Mouse (Mus musculus): ENCODE measurements around the gene Zcchc13. TPM values are rescaled to one million over a fixed set of nuclear protein-coding genes. Genes with fewer than 3 reads are reported as not detected.
A peak's percentile ranks its signal among the peaks of the same experiment; 100 is the strongest.

Zcchc13 gene
- polyA plus RNA-seq, 2 experiments: not detected

GRCm38 (mm10) chrX:103605473-103605872, 24.9 kb upstream of the Zcchc13 start:
- Histone ChIP-seq H3K4me2 (ENCODE audit: low read depth) (no peak overlapping the region), H3K27me3 (ENCODE audit: control insufficient read depth, insufficient read depth, low read length) (no peaks in the 10 kb centered on the region), H3K36me3 (replicated peaks; ENCODE audit: control insufficient read depth, insufficient read depth, low read depth) (peaks cover 34% of the 10 kb centered on the region), H3K27ac (no peak overlapping the region), H3K9ac (replicated peaks) (no peak overlapping the region), H3K4me1 (replicated peaks; ENCODE audit: control insufficient read depth in 2 of 2, insufficient read depth in 2 of 2, low read length in 1 of 2) (no peaks in the 10 kb centered on the region), H3K4me3 (ENCODE audit: insufficient read depth in 1 of 2, low read depth in 2 of 2, low read length in 2 of 2) (no peak overlapping the region), H3K9me3 (ENCODE audit: control insufficient read depth, low read length) (no peaks in the 10 kb centered on the region)
- ATAC-seq (ENCODE audit: insufficient read depth): no peak
- TF ChIP-seq CTCF (IDR thresholded peaks at IDR 0.05; ENCODE audit: low read depth) (no peak), EP300 (IDR thresholded peaks at IDR 0.05; ENCODE audit: low read depth) (no peak)
- DNase-seq (ENCODE audit: low read depth in 3 of 3, low spot score in 3 of 3): no peak
- 68% methylated on average over 8 of the region's 8 CpGs for WGBS (ENCODE audit: insufficient replicate concordance)

- Histone ChIP-seq H3K4me1 (replicated peaks; ENCODE audit: control insufficient read depth in 2 of 2, insufficient read depth in 2 of 2, low read length in 1 of 2) (no peaks in the 10 kb centered on the region), H3K27me3 (ENCODE audit: control insufficient read depth, insufficient read depth, low read length) (no peaks in the 10 kb centered on the region), H3K9me3 (ENCODE audit: control insufficient read depth, low read length) (no peaks in the 10 kb centered on the region), H3K36me3 (replicated peaks; ENCODE audit: control insufficient read depth, insufficient read depth, low read depth) (peaks cover 35% of the 10 kb centered on the region), H3K4me3 (ENCODE audit: insufficient read depth in 1 of 2, low read depth in 2 of 2, low read length in 2 of 2) (no peak overlapping the region), H3K9ac (replicated peaks) (no peak overlapping the region), H3K27ac (no peak overlapping the region), H3K4me2 (ENCODE audit: low read depth) (no peak overlapping the region)
- no peak; the same call in 1 of the 2 replicates for TF ChIP-seq CTCF (IDR thresholded peaks at IDR 0.05; ENCODE audit: low read depth)
- TF ChIP-seq EP300 (IDR thresholded peaks at IDR 0.05; ENCODE audit: low read depth): no peak
- DNase-seq (ENCODE audit: low read depth in 3 of 3, low spot score in 3 of 3) (no peak), ATAC-seq (ENCODE audit: insufficient read depth) (no peak)
- 90% methylated on average over 5 of the region's 5 CpGs for WGBS (ENCODE audit: insufficient replicate concordance)
Measured at GRCm38 (mm10) chrX:103610401-103610800, 20.0 kb upstream of the Zcchc13 start.

- H3K9ac ChIP-seq (replicated peaks): no peak overlapping the region
- H3K4me3 ChIP-seq (ENCODE audit: insufficient read depth in 1 of 2, low read depth in 2 of 2, low read length in 2 of 2): no peak overlapping the region
- no peak for TF ChIP-seq CTCF (IDR thresholded peaks at IDR 0.05; ENCODE audit: low read depth)
- no peak for TF ChIP-seq EP300 (IDR thresholded peaks at IDR 0.05; ENCODE audit: low read depth)
- H3K27ac ChIP-seq: no peak overlapping the region
- H3K4me2 ChIP-seq (ENCODE audit: low read depth): no peak overlapping the region
- H3K9me3 ChIP-seq (ENCODE audit: control insufficient read depth, low read length): no peaks in the 10 kb centered on the region
- peaks cover 30% of the 10 kb centered on the region for H3K36me3 ChIP-seq (replicated peaks; ENCODE audit: control insufficient read depth, insufficient read depth, low read depth)
- no peak for ATAC-seq (ENCODE audit: insufficient read depth)
- no peaks in the 10 kb centered on the region for H3K27me3 ChIP-seq (ENCODE audit: control insufficient read depth, insufficient read depth, low read length)
- DNase-seq (ENCODE audit: low read depth in 3 of 3, low spot score in 3 of 3): no peak
- WGBS (ENCODE audit: insufficient replicate concordance): 94% methylated on average over 2 of the region's 2 CpGs
- H3K4me1 ChIP-seq (replicated peaks; ENCODE audit: control insufficient read depth in 2 of 2, insufficient read depth in 2 of 2, low read length in 1 of 2): 0 out of 4 replicates have a peak, but pooled peaks cover 0 to 3% of the 10 kb centered on the region in 2 experiments
Measured at GRCm38 (mm10) chrX:103611462-103611861, 18.9 kb upstream of the Zcchc13 start.

- 90% methylated on average over 24 of the region's 24 CpGs for WGBS (ENCODE audit: insufficient replicate concordance)
- TF ChIP-seq CTCF (IDR thresholded peaks at IDR 0.05; ENCODE audit: low read depth) (no peak), EP300 (IDR thresholded peaks at IDR 0.05; ENCODE audit: low read depth) (no peak)
- H3K9me3 ChIP-seq (ENCODE audit: control insufficient read depth, low read length): no peaks in the 10 kb centered on the region
Measured at GRCm38 (mm10) chrX:103614700-103615233, 15.6 kb upstream of the Zcchc13 start.

GRCm38 (mm10) chrX:103615453-103615852, 14.9 kb upstream of the Zcchc13 start:
- TF ChIP-seq EP300 (IDR thresholded peaks at IDR 0.05; ENCODE audit: low read depth) (no peak), CTCF (IDR thresholded peaks at IDR 0.05; ENCODE audit: low read depth) (no peak)
- DNase-seq (ENCODE audit: low read depth in 3 of 3, low spot score in 3 of 3) (no peak), ATAC-seq (ENCODE audit: insufficient read depth) (no peak)
- Histone ChIP-seq H3K4me2 (ENCODE audit: low read depth) (peak overlapping the region; percentile 78), H3K9ac (replicated peaks) (peak overlapping the region; percentile 82), H3K4me3 (ENCODE audit: insufficient read depth in 1 of 2, low read depth in 2 of 2, low read length in 2 of 2) (peak overlapping the region in 1 of 2 experiments; percentile 74; a peak in 2 of 4 replicates), H3K4me1 (replicated peaks; ENCODE audit: control insufficient read depth in 2 of 2, insufficient read depth in 2 of 2, low read length in 1 of 2) (peaks cover 0 to 6% of the 10 kb centered on the region in 2 experiments; a peak in 1 of 4 replicates), H3K9me3 (ENCODE audit: control insufficient read depth, low read length) (no peaks in the 10 kb centered on the region), H3K36me3 (replicated peaks; ENCODE audit: control insufficient read depth, insufficient read depth, low read depth) (peaks cover 11% of the 10 kb centered on the region), H3K27ac (no peak overlapping the region; the same call in 1 of the 2 replicates), H3K27me3 (ENCODE audit: control insufficient read depth, insufficient read depth, low read length) (no peaks in the 10 kb centered on the region)
- 84% methylated on average over 4 of the region's 4 CpGs for WGBS (ENCODE audit: insufficient replicate concordance)

More at GRCm38 (mm10) chrX:103614700-103615233, 15.6 kb upstream of the Zcchc13 start:
- Histone ChIP-seq H3K27ac (no peak overlapping the region), H3K4me2 (ENCODE audit: low read depth) (no peak overlapping the region), H3K9ac (replicated peaks) (no peak overlapping the region), H3K4me3 (ENCODE audit: insufficient read depth in 1 of 2, low read depth in 2 of 2, low read length in 2 of 2) (no peak overlapping the region), H3K36me3 (replicated peaks; ENCODE audit: control insufficient read depth, insufficient read depth, low read depth) (peaks cover 11% of the 10 kb centered on the region), H3K27me3 (ENCODE audit: control insufficient read depth, insufficient read depth, low read length) (no peaks in the 10 kb centered on the region), H3K4me1 (replicated peaks; ENCODE audit: control insufficient read depth in 2 of 2, insufficient read depth in 2 of 2, low read length in 1 of 2) (peaks cover 0 to 6% of the 10 kb centered on the region in 2 experiments; a peak in 1 of 4 replicates)
- ATAC-seq (ENCODE audit: insufficient read depth) (no peak), DNase-seq (ENCODE audit: low read depth in 3 of 3, low spot score in 3 of 3) (no peak)

Data from liver, embryonic 14.5 days (tissue).